Mouse (Mus musculus): Measurements from ENCODE around the gene Dnajc21.
"Not testable (repeated sequence)": the region's sequence is repeated elsewhere in the genome, so short reads cannot be mapped to it uniquely, and the experiment has no call there.

The Dnajc21 gene

GRCm38 (mm10) chr15:10470151-10470831 is at the start of gene Dnajc21:
Dnajc21 (minus strand) TSS chr15:10470516.
- peak; percentile 88 for DNase-seq

GRCm38 (mm10) chr15:10515166-10515565 is 44.9 kb upstream of the Dnajc21 start:
- DNase-seq = no peak

GRCm38 (mm10) chr15:10506099-10506498 is 35.8 kb upstream of the Dnajc21 start:
- DNase-seq = peak; percentile 8

GRCm38 (mm10) chr15:10500838-10501719 is 30.8 kb upstream of the Dnajc21 start:
- peak; percentile 8 for DNase-seq

- DNase-seq = no peak
Measured at GRCm38 (mm10) chr15:10500035-10500434, 29.7 kb upstream of the Dnajc21 start.

GRCm38 (mm10) chr15:10499593-10499992 is 29.3 kb upstream of the Dnajc21 start:
- DNase-seq = no peak

GRCm38 (mm10) chr15:10496696-10497095 is 26.4 kb upstream of the Dnajc21 start:
- DNase-seq = not testable (repeated sequence)

- DNase-seq = no peak
Measured at GRCm38 (mm10) chr15:10495944-10496343, 25.6 kb upstream of the Dnajc21 start.

GRCm38 (mm10) chr15:10490101-10490500 is 19.8 kb upstream of the Dnajc21 start:
- DNase-seq = no peak

- peak; percentile 19 for DNase-seq
Measured at GRCm38 (mm10) chr15:10487246-10487645, 16.9 kb upstream of the Dnajc21 start.

GRCm38 (mm10) chr15:10486365-10486839 is 16.1 kb upstream of the Dnajc21 start:
- DNase-seq = no peak

GRCm38 (mm10) chr15:10485484-10486364 is 15.4 kb upstream of the Dnajc21 start, which contains the start of the genes Brix1 and Rad1:
Brix1 (minus strand) TSS chr15:10485947.
Rad1 (plus strand) TSS chr15:10486018.
- DNase-seq = peak; percentile 95

- no peak for DNase-seq
Measured at GRCm38 (mm10) chr15:10470941-10471340, 625 bp upstream of the Dnajc21 start.

GRCm38 (mm10) chr15:10469641-10470150 is 620 bp downstream of the Dnajc21 start:
- no peak for DNase-seq

- no peak for DNase-seq
Measured at GRCm38 (mm10) chr15:10468761-10469160, 1.6 kb downstream of the Dnajc21 start.

- DNase-seq = no peak
Measured at GRCm38 (mm10) chr15:10464678-10465077, 5.6 kb downstream of the Dnajc21 start.

- DNase-seq = no peak
Measured at GRCm38 (mm10) chr15:10463555-10463954, 6.8 kb downstream of the Dnajc21 start.

- no peak for DNase-seq
Measured at GRCm38 (mm10) chr15:10460986-10461385, 9.3 kb downstream of the Dnajc21 start.

- DNase-seq = no peak
Measured at GRCm38 (mm10) chr15:10447102-10447501, 23.2 kb downstream of the Dnajc21 start.

- DNase-seq = no peak
Measured at GRCm38 (mm10) chr15:10442275-10442674, 28.0 kb downstream of the Dnajc21 start.

GRCm38 (mm10) chr15:10441493-10441892 is 28.8 kb downstream of the Dnajc21 start:
- DNase-seq = no peak

- no peak for DNase-seq
Measured at GRCm38 (mm10) chr15:10439963-10440362, 30.4 kb downstream of the Dnajc21 start.

Data from kidney, adult 11 months (tissue).